Mouse (Mus musculus): ENCODE measurements at regions not wholly inside any gene's neighbourhood (a gene's known extent, or its start where the extent isn't known, plus 50 kb on each side); places are given as distances from the start of the nearest gene placed in this dataset.

DNA sequence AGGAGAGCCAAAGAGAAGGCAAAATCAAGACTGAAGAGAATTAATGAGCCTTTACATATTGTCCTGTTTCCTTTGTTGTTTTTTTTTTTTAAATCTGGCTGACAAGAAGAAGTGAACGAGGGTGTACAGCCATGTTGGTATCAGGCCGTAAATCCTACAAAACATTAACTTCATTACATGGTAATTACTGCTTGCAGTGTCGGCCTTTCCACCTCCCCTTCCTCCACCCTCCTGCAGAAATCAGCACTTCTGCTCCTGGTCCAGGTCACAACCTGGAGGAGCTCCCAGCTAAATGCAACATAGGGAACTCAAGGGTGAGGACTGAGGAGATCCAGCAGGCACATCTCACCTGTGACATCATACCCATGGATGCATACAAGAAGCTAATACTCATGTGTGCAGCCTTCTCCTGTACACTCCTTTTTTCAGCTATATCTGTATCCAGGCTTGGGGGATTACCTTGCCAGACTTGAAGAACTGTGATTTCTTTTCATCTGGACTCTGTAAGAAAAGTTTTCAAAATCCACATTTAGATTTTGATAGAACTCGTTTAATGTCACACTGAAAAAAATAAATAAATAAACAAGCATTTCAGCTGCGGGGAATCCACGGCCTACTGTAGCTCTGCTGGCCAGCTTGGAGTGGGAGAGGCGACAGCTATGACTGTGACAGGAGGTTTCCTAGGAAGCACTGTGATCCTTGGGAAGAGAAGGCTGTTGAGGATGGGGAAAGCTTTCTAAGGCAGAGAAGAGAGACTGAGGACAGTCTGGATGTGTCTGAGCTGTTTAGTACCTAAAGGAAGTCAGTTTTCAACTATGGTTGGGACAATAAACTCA lies 247.2 kb upstream of the Irx1 start:
- no peak for TF ChIP-seq CTCF (conservative IDR thresholded peaks at IDR 0.05; ENCODE audit: insufficient read depth, insufficient read length, low read depth, low read length)
- TF ChIP-seq POLR2A (IDR thresholded peaks at IDR 0.05; ENCODE audit: low read depth, low read length): no peak
- Histone ChIP-seq H3K27me3 (replicated peaks; ENCODE audit: control insufficient read depth, insufficient read depth, low read length) (no peaks in the 10 kb centered on the region; the same call in 1 of the 2 replicates), H3K4me3 (ENCODE audit: insufficient read depth, low read depth, low read length) (no peak overlapping the region), H3K27ac (ENCODE audit: insufficient read depth, low read depth, low read length) (no peak overlapping the region), H3K4me1 (ENCODE audit: control insufficient read depth, insufficient read depth, low read length) (no peaks in the 10 kb centered on the region), H3K36me3 (ENCODE audit: control insufficient read depth, insufficient read depth, low read length) (no peaks in the 10 kb centered on the region)
- peak; percentile 42 for DNase-seq
- WGBS: 42% methylated on average over 7 of the region's 7 CpGs

DNA sequence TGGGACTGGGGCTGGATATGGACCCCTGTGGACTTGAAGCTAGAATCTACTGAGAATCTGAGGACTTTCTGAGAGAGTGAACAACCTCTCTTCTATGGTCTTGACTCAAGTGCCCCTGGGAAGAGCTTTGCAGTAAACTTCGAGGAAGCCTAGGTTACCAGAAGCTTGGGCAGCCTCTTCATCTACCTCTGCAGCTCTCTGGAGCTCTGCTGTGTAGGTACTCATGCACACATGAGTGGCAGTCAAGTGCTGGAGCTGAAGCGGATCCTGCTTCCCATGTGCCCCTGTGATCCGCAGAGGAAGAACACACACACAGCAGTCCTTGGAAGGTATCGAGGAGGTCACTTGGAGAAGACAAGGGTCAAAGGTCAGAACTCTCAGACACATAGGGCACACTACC lies 248.2 kb upstream of the Irx1 start:
- Histone ChIP-seq H3K36me3 (ENCODE audit: control insufficient read depth, insufficient read depth, low read length) (no peaks in the 10 kb centered on the region), H3K4me1 (ENCODE audit: control insufficient read depth, insufficient read depth, low read length) (no peaks in the 10 kb centered on the region), H3K27me3 (replicated peaks; ENCODE audit: control insufficient read depth, insufficient read depth, low read length) (no peaks in the 10 kb centered on the region; the same call in 1 of the 2 replicates), H3K4me3 (ENCODE audit: insufficient read depth, low read depth, low read length) (no peak overlapping the region), H3K27ac (ENCODE audit: insufficient read depth, low read depth, low read length) (no peak overlapping the region)
- WGBS: 81% methylated on average over 4 of the region's 4 CpGs
- DNase-seq: no peak
- TF ChIP-seq POLR2A (IDR thresholded peaks at IDR 0.05; ENCODE audit: low read depth, low read length) (no peak), CTCF (conservative IDR thresholded peaks at IDR 0.05; ENCODE audit: insufficient read depth, insufficient read length, low read depth, low read length) (no peak)

DNA sequence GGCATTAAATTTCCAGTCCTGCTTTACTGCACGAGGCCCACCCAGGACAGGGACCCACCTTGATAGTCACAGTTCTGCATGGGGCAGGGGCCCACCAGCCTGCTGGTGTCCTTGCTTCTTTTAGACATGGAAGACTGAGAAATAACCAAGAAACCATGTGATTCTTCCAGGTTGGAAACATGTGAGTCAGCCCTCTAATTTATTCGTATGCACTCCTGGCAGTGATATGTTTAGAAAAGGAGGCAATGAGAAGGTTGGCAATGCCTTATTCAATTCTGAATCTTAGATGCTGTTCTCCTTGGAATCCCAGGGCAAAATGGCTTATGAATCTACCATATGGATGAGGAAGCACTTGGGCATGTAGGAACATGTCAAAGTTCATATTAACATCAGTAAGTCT lies 249.2 kb upstream of the Irx1 start:
- Histone ChIP-seq H3K4me1 (ENCODE audit: control insufficient read depth, insufficient read depth, low read length) (no peaks in the 10 kb centered on the region), H3K36me3 (ENCODE audit: control insufficient read depth, insufficient read depth, low read length) (no peaks in the 10 kb centered on the region), H3K4me3 (ENCODE audit: insufficient read depth, low read depth, low read length) (no peak overlapping the region), H3K27me3 (replicated peaks; ENCODE audit: control insufficient read depth, insufficient read depth, low read length) (no peaks in the 10 kb centered on the region; the same call in 1 of the 2 replicates), H3K27ac (ENCODE audit: insufficient read depth, low read depth, low read length) (no peak overlapping the region)
- WGBS: 65% methylated on average over 2 of the region's 2 CpGs
- no peak for TF ChIP-seq CTCF (conservative IDR thresholded peaks at IDR 0.05; ENCODE audit: insufficient read depth, insufficient read length, low read depth, low read length)
- TF ChIP-seq POLR2A (IDR thresholded peaks at IDR 0.05; ENCODE audit: low read depth, low read length): no peak
- no peak for DNase-seq

DNA sequence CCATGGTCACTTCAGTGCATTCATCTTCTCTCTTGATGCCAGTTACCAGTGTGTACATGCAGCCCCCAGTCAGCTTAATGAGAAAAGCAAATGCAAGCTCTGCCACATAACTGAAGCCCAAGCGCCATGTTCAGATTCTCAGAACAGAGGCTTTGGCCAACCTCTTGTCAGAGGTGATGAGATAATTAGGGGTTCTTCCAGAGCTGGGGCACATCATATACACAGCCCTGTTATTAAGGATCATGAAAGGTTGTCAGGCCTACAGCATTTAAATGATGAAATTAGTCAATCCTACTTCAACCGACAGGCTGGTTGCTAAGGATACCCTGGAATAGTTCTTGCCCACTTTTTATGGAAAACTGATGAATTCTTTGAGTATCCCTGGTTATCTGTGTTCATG lies 255.8 kb upstream of the Irx1 start:
- H3K4me1 ChIP-seq (ENCODE audit: control insufficient read depth, insufficient read depth, low read length): no peaks in the 10 kb centered on the region

DNA sequence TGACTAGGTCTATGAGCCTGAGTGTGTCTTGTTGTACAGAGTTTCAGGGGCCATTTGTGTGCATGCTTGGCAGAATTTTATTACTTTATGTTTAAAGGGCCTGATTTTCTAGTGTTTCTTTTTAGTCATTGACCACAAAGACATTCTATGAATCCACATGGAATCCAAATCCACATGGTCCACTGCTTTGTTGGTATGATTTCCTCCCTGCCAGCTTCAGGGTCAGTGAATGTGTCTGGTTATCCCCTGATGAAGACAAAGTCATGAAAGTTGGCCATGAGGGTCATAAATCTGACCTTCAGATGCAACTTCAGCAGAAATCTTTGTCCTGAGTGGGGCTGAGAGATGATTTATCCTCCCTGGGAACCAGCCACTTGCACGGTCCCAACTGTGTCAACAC lies 263.6 kb upstream of the Irx1 start:
- no peaks in the 10 kb centered on the region for H3K27me3 ChIP-seq (replicated peaks; ENCODE audit: control insufficient read depth, insufficient read depth, low read length)
- DNase-seq: no peak
- no peak for TF ChIP-seq CTCF (conservative IDR thresholded peaks at IDR 0.05; ENCODE audit: insufficient read depth, insufficient read length, low read depth, low read length)
- no peak for TF ChIP-seq POLR2A (IDR thresholded peaks at IDR 0.05; ENCODE audit: low read depth, low read length)
- H3K4me3 ChIP-seq (ENCODE audit: insufficient read depth, low read depth, low read length): no peak overlapping the region
- no peaks in the 10 kb centered on the region for H3K4me1 ChIP-seq (ENCODE audit: control insufficient read depth, insufficient read depth, low read length)
- H3K27ac ChIP-seq (ENCODE audit: insufficient read depth, low read depth, low read length): no peak overlapping the region
- H3K36me3 ChIP-seq (ENCODE audit: control insufficient read depth, insufficient read depth, low read length): no peaks in the 10 kb centered on the region
- 63% methylated on average over 1 of the region's 1 CpGs for WGBS

More for the DNA sequence above, 255.8 kb upstream of the Irx1 start:
- H3K36me3 ChIP-seq (ENCODE audit: control insufficient read depth, insufficient read depth, low read length): no peaks in the 10 kb centered on the region
- no peak overlapping the region for H3K27ac ChIP-seq (ENCODE audit: insufficient read depth, low read depth, low read length)
- TF ChIP-seq CTCF (conservative IDR thresholded peaks at IDR 0.05; ENCODE audit: insufficient read depth, insufficient read length, low read depth, low read length) (no peak), POLR2A (IDR thresholded peaks at IDR 0.05; ENCODE audit: low read depth, low read length) (no peak)
- H3K4me3 ChIP-seq (ENCODE audit: insufficient read depth, low read depth, low read length): no peak overlapping the region
- 96% methylated on average over 2 of the region's 2 CpGs for WGBS
- H3K27me3 ChIP-seq (replicated peaks; ENCODE audit: control insufficient read depth, insufficient read depth, low read length): no peaks in the 10 kb centered on the region
- no peak for DNase-seq

DNA sequence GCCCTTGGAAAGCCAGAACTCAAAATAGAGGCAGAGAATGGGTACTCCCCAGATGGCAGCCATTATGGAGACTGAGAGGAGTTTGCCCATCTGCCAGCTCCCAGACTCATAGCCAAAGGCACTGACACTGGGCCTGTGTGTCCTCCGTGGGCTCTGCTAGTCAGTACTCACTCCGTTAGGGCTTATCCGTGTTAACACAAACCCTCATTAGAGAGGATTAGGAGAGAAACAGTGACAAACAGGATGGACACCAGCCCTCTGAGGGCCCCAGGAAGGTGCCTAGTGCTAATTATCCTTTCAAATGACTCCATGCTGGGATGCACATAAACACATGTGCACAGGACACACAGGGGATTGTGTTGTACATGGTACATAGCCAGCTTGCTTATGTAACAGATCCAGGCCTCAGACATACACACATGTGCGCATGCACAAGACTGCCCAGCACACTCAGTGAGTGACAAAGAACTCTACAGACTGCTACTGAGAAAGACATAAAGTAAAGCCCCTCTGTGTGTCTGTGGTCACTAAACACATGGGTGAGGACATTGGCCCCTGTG lies 267.6 kb upstream of the Irx1 start:
- Histone ChIP-seq H3K27me3 (replicated peaks; ENCODE audit: control insufficient read depth, insufficient read depth, low read length) (no peaks in the 10 kb centered on the region), H3K4me1 (ENCODE audit: control insufficient read depth, insufficient read depth, low read length) (no peaks in the 10 kb centered on the region), H3K36me3 (ENCODE audit: control insufficient read depth, insufficient read depth, low read length) (no peaks in the 10 kb centered on the region), H3K4me3 (ENCODE audit: insufficient read depth, low read depth, low read length) (no peak overlapping the region), H3K27ac (ENCODE audit: insufficient read depth, low read depth, low read length) (no peak overlapping the region)
- TF ChIP-seq POLR2A (IDR thresholded peaks at IDR 0.05; ENCODE audit: low read depth, low read length) (no peak), CTCF (conservative IDR thresholded peaks at IDR 0.05; ENCODE audit: insufficient read depth, insufficient read length, low read depth, low read length) (no peak)
- 83% methylated on average over 4 of the region's 4 CpGs for WGBS
- no peak for DNase-seq

DNA sequence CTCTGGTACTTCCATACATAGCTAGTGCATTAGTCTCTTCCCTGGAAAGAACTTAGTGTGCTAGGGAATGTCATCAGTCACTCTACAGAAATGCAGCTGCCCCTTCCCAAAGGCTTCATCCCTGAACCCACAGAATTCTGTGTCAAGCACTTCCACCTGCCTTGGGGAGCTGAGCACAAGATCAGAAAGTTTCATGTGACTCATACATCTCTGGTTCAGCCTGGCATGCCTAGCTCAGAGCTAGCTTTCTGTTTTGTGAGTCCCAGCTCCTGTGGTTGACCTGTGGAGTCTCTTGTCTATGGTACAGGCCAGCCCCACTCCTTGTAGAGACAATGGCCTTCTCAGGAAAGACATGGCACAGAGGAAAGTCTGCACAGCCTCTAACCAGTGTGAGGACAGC lies 268.6 kb upstream of the Irx1 start:
- DNase-seq: no peak
- H3K4me1 ChIP-seq (ENCODE audit: control insufficient read depth, insufficient read depth, low read length): no peaks in the 10 kb centered on the region
- H3K27ac ChIP-seq (ENCODE audit: insufficient read depth, low read depth, low read length): no peak overlapping the region
- H3K36me3 ChIP-seq (ENCODE audit: control insufficient read depth, insufficient read depth, low read length): no peaks in the 10 kb centered on the region
- no peak for TF ChIP-seq CTCF (conservative IDR thresholded peaks at IDR 0.05; ENCODE audit: insufficient read depth, insufficient read length, low read depth, low read length)
- TF ChIP-seq POLR2A (IDR thresholded peaks at IDR 0.05; ENCODE audit: low read depth, low read length): no peak
- H3K27me3 ChIP-seq (replicated peaks; ENCODE audit: control insufficient read depth, insufficient read depth, low read length): no peaks in the 10 kb centered on the region
- no peak overlapping the region for H3K4me3 ChIP-seq (ENCODE audit: insufficient read depth, low read depth, low read length)
